Mouse (Mus musculus) C2C12 (cell line): Measurements from ENCODE around the gene Rps29.

ENCODE experiments used
- CEBPB ChIP-seq: IDR thresholded peaks from one replicate; pipeline ENCODE4 v1.6.1; 2011; ENCODE audit warnings: low read depth, mild to moderate bottlenecking, control low read depth, moderate library complexity
- CTCF ChIP-seq: IDR thresholded peaks from one replicate; pipeline ENCODE4 v1.5.1; 2011; ENCODE audit not compliant: control insufficient read depth, insufficient read depth, insufficient read length
- FOSL1 ChIP-seq: IDR thresholded peaks from one replicate; pipeline ENCODE4 v1.8.0; 2011; ENCODE audit warnings: mild to moderate bottlenecking, low read length; ENCODE audit not compliant: poor library complexity, insufficient read depth, severe bottlenecking
- MAX ChIP-seq: IDR thresholded peaks from one replicate; pipeline ENCODE4 v1.6.1; 2011; ENCODE audit warnings: mild to moderate bottlenecking, control low read depth
- MYOD1 ChIP-seq: IDR thresholded peaks from one replicate; pipeline ENCODE4 v1.6.1; 2011; ENCODE audit warnings: low read depth; ENCODE audit not compliant: control insufficient read depth, insufficient read length
- MYOG ChIP-seq: IDR thresholded peaks from one replicate; pipeline ENCODE4 v1.6.1; 2011; ENCODE audit not compliant: control insufficient read depth, insufficient read length; ENCODE audit errors: extremely low read depth
- USF1 ChIP-seq: IDR thresholded peaks from one replicate; pipeline ENCODE4 v1.6.1; 2011; ENCODE audit warnings: low read depth, mild to moderate bottlenecking, control low read depth, moderate library complexity

DNA sequence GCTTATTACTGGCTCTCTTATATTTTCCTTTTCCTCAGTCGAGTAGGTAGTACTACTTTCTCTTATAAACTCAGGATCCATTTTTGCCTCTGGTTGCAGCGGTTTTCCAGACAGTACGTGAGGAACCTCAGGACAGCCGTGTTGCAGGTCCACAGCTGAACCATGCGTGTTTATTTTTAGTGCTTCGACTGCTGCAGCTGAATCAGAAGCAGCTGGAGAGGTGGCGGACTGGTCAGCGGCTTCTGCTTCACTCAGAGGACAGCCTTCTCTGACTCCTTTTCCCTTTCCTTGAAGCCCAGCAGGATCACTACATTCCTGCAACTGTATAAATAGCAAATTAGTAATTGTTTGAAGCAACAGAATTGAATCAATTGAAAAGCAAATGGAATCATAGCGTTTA is 31.1 kb upstream of the Rps29 start:
- TF ChIP-seq CTCF (no peak), CEBPB (no peak), USF1 (no peak), MYOD1 (no peak), MAX (no peak), MYOG (no peak), FOSL1 (no peak)
